Mouse (Mus musculus) heart, postnatal 14 days (tissue): ENCODE data around the gene Tent2. TPM values are rescaled to one million over a fixed set of nuclear protein-coding genes. Genes with fewer than 3 reads are reported as not detected.

Source experiments
- total RNA-seq, 2 experiments: library from RNA; stranded (reverse); gene quantifications; 2 replicates each; pipeline ENCODE4 v1.2.3; 2021

Gene Tent2
- total RNA-seq, 2 experiments from 2014 or later, result 16.5 to 20.6 TPM

Other genes with a start within 250 kb of the Tent2 start
- 100 to 1,000 TPM; 179 to 186 TPM for gene Cmya5, start 47.7 kb downstream of the Tent2 start, total RNA-seq
- 10 to 100 TPM; 63.8 to 67.9 TPM for gene Homer1, start 107.2 kb upstream of the Tent2 start, total RNA-seq